Mouse (Mus musculus): ENCODE measurements around the gene Smu1.

Gene Smu1

DNA sequence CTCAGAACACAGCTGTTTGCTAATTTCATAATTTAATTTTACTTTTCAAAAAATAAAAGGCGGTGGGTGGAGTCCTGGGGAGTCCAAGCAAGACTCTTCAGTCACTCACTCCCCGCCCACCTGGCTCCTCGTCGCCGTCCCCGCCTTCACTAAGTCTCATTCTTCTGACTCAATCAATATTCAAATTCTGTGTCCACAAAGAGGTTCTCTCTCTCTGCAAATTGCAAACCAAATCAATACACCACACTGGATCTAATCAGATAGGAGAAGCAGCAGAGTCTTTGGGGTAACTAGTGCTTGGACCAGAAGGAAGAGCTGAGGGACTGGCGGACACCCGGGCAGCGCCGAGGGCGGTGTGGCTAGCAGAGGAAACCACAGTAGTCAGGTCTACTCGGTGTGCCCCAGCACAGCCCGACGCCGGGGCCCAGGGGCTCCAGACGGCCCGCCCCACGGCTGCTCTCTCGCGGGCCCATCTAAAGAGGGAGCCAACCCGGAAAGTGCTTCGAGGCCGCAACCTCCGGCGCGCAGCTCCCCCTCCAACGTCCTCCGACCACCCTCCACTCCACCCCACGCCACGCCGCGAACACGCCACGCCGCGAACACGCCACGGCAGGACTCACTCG is 455 bp downstream of the Smu1 start:
- no peak for DNase-seq (ENCODE audit: low spot score)

- DNase-seq (ENCODE audit: low spot score): no peak
Observed at GRCm38 (mm10) chr4:40735351-40735750, 22.4 kb downstream of the Smu1 start.

DNA sequence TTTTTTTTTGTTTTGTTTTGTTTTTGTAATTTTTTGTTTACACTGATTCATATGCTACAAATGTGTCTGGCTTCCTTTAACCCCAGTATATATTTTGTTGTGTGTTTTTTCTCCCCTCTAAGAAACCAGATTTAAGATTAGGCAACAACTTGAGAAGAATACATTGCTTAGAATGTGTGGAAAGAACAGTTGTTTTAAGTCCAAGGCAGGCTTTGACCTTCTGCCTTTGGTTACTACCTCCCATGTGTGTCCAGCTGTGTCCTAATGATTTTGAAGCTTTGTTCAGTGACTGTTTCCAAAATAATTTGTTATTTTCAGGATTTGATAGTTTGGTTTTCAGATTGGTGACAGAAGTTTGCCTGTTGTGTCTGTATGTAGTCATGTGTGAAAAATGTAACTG is 26.5 kb downstream of the Smu1 start:
- no peak for DNase-seq (ENCODE audit: low spot score)

- no peak for DNase-seq (ENCODE audit: low spot score)
Observed at GRCm38 (mm10) chr4:40727247-40727646, 30.5 kb downstream of the Smu1 start.

DNA sequence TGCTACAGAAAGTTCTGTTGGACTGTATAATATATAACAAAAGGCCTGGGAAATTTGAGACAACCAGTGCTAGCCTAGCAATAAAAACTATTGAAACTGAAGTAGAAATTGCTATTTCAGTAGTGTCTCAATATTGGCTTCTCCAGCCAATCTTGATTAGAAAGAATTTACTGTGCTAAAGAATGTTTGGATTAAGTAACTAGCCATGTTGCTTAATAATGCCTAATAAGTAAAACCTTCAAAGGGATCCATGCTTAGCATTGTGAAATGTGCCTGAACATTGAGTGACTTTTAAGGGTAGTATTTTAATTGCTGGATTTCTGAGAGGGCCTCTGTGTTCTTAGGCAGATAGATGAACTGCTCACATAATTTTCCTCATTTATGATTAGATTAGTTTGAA is 32.2 kb downstream of the Smu1 start:
- no peak for DNase-seq (ENCODE audit: low spot score)

GRCm38 (mm10) chr4:40725141-40725540 is 32.6 kb downstream of the Smu1 start:
- DNase-seq (ENCODE audit: low spot score): no peak

DNA sequence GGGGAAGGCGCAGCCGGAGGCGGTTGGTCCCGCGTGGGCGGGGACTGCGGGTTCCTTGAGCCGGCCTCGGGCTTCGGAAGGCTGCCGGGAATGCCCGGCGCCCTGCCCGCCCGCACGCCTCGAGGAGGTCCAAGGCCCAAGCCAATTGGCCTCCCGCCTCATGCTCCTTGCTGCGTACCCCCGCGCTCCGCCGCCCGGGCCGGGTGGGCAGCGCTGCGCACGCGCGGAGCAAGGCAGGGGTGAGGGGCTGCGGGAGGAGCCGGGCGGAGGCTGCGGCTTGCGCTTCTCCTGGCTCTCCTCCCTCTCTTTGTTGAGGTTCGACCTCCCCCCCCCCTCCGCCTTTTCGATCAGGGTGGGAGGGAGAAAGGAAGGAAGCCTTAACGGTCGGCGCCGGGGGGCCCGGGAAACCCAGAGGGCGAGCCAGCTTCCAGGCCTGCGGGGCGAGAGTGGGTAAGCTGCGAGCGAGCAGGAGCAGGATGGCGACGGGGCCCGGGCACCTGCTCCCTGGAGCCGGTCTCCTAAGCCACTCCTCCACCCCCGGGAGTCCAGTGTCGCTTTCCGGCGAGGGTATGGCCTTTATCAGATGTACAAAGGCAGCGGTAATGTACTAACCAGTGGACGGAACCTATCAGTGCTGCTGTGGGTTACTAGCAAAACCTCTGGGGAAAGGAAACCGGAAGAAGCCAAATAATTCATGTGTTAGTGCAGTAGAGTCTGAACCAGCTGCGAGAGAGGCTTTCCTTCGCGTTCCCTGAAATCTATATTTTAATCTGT is 34.8 kb downstream of the Smu1 start:
- DNase-seq (ENCODE audit: low spot score): peak; percentile 73

- DNase-seq (ENCODE audit: low spot score): peak; percentile 93
Observed at GRCm38 (mm10) chr4:40722011-40722666, 35.6 kb downstream of the Smu1 start, which contains the start of gene Dnaja1. Gene Dnaja1 (plus strand): TSS chr4:40722150.

DNA sequence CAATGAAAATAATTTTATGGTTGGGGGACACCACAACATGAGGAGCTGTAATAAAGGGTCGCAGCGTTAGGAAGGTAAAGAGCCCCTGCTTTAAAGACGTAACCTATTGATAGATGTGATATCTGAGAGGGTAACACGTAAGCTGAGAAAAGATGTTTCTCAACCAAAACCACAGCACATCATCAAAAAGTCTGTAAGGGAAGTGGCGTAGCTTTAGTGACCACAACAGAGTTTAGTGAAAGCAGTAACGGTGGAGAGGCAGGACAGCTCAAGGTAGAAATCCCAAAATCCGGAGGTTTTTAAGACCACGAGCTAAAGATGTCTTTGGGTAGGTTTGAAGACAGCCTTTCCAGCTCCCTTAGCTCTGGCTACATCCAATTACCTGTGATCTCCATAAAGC is 36.8 kb downstream of the Smu1 start:
- no peak for DNase-seq (ENCODE audit: low spot score)

DNA sequence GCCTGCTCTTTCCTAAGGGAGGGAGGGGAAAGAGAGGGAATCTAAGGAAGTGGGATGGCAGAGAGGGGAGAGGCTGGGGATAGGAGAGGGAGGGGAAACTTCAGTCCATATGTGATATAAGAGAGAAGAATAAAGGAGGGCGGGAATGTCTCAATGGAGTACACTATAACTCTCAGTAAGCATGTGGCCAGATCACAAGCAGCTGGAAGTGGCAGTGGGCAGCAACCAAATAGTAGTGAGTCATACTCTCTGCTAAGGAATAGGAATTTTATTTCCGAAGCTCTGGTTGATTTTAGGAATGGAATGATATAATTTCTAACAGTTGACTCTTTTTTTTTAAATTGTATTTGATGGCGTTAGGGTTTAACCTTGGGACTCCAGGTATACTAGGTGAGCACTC is 40.6 kb downstream of the Smu1 start:
- DNase-seq (ENCODE audit: low spot score): no peak

DNA sequence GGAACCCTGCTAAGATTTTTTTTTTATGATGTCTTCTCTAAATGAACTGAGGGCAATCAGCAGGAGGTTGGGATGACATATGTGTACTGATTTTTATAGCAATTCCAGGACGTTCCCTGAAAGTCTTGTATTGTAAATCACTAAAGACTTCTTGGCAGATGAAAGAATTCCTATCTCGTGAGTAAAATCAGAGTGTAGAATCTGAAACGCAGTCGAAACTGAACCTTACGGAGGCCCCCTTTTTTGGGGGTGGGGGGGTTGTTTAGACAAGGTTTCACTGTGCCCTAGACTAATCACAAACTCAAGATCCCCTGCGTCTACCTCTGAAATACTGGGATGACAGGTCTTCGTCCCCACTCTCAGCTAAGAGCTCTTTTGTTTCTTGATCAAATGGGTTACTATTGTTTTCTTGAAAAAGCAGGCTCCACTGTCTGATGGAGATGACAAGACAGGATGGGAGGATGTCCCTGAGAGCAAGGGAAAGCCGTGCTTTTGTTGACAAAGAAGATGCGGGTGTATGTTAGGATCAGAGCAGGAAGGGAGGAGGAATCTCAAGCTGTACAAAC is 53.9 kb downstream of the Smu1 start:
- DNase-seq (ENCODE audit: low spot score): no peak

GRCm38 (mm10) chr4:40702797-40703709 is 54.7 kb downstream of the Smu1 start, which contains the start of gene Aptx:
Gene Aptx (minus strand): TSS chr4:40703194.
- DNase-seq (ENCODE audit: low spot score): peak; percentile 88

- DNase-seq (ENCODE audit: low spot score): no peak
Observed at GRCm38 (mm10) chr4:40701796-40702195, 55.9 kb downstream of the Smu1 start.

GRCm38 (mm10) chr4:40700216-40700615 is 57.5 kb downstream of the Smu1 start:
- no peak for DNase-seq (ENCODE audit: low spot score)

DNA sequence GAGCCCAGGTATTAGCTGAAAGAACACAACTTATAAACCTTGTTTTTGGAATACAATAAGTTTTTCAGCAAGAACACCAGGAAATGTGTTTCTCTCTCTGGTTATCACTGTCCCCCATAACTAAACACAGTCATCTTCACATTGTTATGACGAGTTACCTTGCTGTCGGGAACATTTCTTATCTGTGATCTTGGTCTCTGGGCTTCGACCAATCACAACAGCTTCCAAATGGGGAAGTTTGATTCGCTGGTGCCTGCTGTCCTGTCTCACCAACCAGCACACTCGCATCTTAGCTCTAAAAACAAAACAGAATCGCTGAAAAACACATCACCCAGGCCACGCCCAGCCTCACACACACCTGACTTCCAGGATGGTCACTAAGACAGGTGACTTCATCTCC is 60.7 kb downstream of the Smu1 start:
- no peak for DNase-seq (ENCODE audit: low spot score)

GRCm38 (mm10) chr4:40691100-40691499 is 66.6 kb downstream of the Smu1 start:
- DNase-seq (ENCODE audit: low spot score): no peak

Measured in ovary, adult 18-20 months (tissue).